Comparison of ENCODE assay signal across 8 mouse cellular contexts in the genomic region with DNA sequence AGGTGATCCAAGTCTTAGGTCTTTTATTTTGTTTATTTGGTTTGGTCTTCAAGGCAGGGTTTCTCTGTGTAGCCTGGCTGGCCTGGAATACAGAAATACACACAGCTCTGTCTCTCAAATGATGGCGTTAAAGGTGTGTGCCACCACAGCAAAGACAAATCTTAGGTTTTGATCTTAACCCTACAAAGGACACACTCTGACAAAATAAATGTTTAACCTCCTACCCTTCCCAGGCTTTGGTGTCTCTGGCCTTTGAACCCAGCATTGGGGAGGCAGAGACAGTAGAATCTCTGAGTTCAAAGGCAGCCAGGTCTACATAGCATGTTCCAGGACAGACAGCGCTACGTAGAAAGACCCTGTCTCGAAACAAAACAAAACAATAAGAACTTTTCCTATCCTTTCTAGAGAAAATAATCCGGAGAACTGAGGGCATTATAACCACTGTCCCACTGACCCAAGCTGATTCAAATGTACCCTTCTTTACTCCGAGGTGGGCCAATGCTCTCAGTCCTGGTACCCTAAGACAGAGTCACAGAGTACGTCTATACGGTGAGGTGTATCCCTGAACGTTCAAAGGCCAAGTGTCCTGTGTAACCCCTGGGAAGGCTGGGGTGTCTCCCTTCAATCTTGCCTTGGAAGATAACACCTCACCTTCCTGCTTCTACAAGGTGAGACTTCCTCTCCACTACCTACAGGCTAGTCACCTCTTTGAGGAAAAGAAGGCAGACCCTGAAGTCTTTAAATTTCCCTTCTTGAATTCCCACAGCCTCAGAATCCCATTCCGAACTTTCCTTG. TPM values are rescaled to one million over a fixed set of nuclear protein-coding genes. Genes with fewer than 3 reads are reported as not detected.
DNase-seq lines count a peak whose midpoint lies in the region; ATAC-seq and TF ChIP-seq lines count a peak whose summit lies in the region.

No protein-coding gene starts in this region.

- no peak for TF ChIP-seq POLR2A in cortical plate, adult 2 months (IDR thresholded peaks at IDR 0.05; ENCODE audit: extremely low read depth, insufficient read depth, low read length)

- H3K4me2 ChIP-seq in hindbrain, embryonic 14.5 days (replicated peaks), result peak overlapping the region; percentile 75
- H3K4me2 ChIP-seq in midbrain, embryonic 14.5 days (ENCODE audit: low read length), result peak overlapping the region; percentile 65

- no peaks in the 10 kb centered on the region for H3K9me3 ChIP-seq in hindbrain, embryonic 14.5 days (ENCODE audit: control insufficient read depth, low read length)
- H3K9me3 ChIP-seq in midbrain, embryonic 14.5 days (ENCODE audit: control insufficient read depth, low read length), result no peaks in the 10 kb centered on the region

- H3K9ac ChIP-seq in hindbrain, embryonic 14.5 days, result peak overlapping the region; percentile 91
- H3K9ac ChIP-seq in midbrain, embryonic 14.5 days (replicated peaks; ENCODE audit: low read length), result peak overlapping the region; percentile 91

- peak; percentile 66 for DNase-seq in kidney, adult 9 months
- DNase-seq in kidney, postnatal 10 days, result no peak
- DNase-seq in hindbrain, embryonic 14.5 days (ENCODE audit: low spot score), result no peak
- DNase-seq in midbrain, embryonic 14.5 days, result no peak
- DNase-seq in natural killer cell, adult 2 months (ENCODE audit: low spot score in 2 of 2), result no peak
- DNase-seq in left cerebral cortex, adult 18-20 months (ENCODE audit: low spot score in 2 of 2), result no peak
- no peak for DNase-seq in right cerebral cortex, postnatal 14 days

- no peak for TF ChIP-seq CTCF in cortical plate, adult 2 months (IDR thresholded peaks at IDR 0.05; ENCODE audit: extremely low read depth, insufficient read depth, low read length)

- peaks cover 9% of the 10 kb centered on the region for H3K4me1 ChIP-seq in cortical plate, adult 2 months (ENCODE audit: control insufficient read depth, insufficient read depth, low read length)
- H3K4me1 ChIP-seq in hindbrain, embryonic 14.5 days (replicated peaks; ENCODE audit: control insufficient read depth, insufficient read depth, low read length), result peaks cover 32% of the 10 kb centered on the region
- H3K4me1 ChIP-seq in midbrain, embryonic 14.5 days (ENCODE audit: control insufficient read depth, insufficient read depth, low read length), result peaks cover 23% of the 10 kb centered on the region

- H3K36me3 ChIP-seq in hindbrain, embryonic 14.5 days (replicated peaks; ENCODE audit: control insufficient read depth, insufficient read depth), result no peaks in the 10 kb centered on the region
- H3K36me3 ChIP-seq in midbrain, embryonic 14.5 days (ENCODE audit: control insufficient read depth, insufficient read depth, low read length), result no peaks in the 10 kb centered on the region

- 85% methylated on average over 10 of the region's 10 CpGs for WGBS in hindbrain, embryonic 14.5 days
- 85% methylated on average over 10 of the region's 10 CpGs for WGBS in midbrain, embryonic 14.5 days

- no peak for ATAC-seq in hindbrain, embryonic 14.5 days (ENCODE audit: low FRiP score)
- no peak for ATAC-seq in midbrain, embryonic 14.5 days (ENCODE audit: low FRiP score, low TSS enrichment)

- H3K27me3 ChIP-seq in hindbrain, embryonic 14.5 days (ENCODE audit: control insufficient read depth, insufficient read depth, low read length), result no peaks in the 10 kb centered on the region
- no peaks in the 10 kb centered on the region for H3K27me3 ChIP-seq in midbrain, embryonic 14.5 days (ENCODE audit: control insufficient read depth, insufficient read depth, low read length)

- H3K4me3 ChIP-seq in cortical plate, adult 2 months (ENCODE audit: insufficient read depth, low read length), result peak overlapping the region; percentile 51
- peak overlapping the region; percentile 86 for H3K4me3 ChIP-seq in hindbrain, embryonic 14.5 days (replicated peaks; ENCODE audit: low read length)
- H3K4me3 ChIP-seq in midbrain, embryonic 14.5 days (replicated peaks; ENCODE audit: low read depth, low read length), result peak overlapping the region; percentile 79

- no peak overlapping the region for H3K27ac ChIP-seq in cortical plate, adult 2 months (ENCODE audit: insufficient read depth, low read length)
- no peak overlapping the region for H3K27ac ChIP-seq in hindbrain, embryonic 14.5 days
- no peak overlapping the region for H3K27ac ChIP-seq in midbrain, embryonic 14.5 days (replicated peaks; ENCODE audit: low read depth, low read length)

RNA-seq across cellular contexts. Expression of a gene that starts 1.2 kb away (rescaled TPM):
- 46.6 and 48.5 TPM in 2 replicates for polyA plus RNA-seq in cortical plate, adult 2 months (2012; rRNA removed)
- polyA plus RNA-seq in hindbrain, embryonic 14.5 days (2014; fragmentation: Nextera tagmentation; extraction: Ambion mirVana), result 21.3 and 24.6 TPM in 2 replicates
- 15.0 and 15.7 TPM in 2 replicates for polyA plus RNA-seq in midbrain, embryonic 14.5 days (2014; fragmentation: Nextera tagmentation; extraction: Ambion mirVana)
- 10 to 100 TPM; 81.7 to 82.1 TPM for total RNA-seq in left cerebral cortex, adult 18-20 months (2021)

RNA-seq across cellular contexts. Expression of a gene that starts 40.0 kb away (rescaled TPM):
- polyA plus RNA-seq in cortical plate, adult 2 months (2012; rRNA removed), result 163 and 164 TPM in 2 replicates
- polyA plus RNA-seq in hindbrain, embryonic 14.5 days (2014; fragmentation: Nextera tagmentation; extraction: Ambion mirVana), result 27.8 and 30.4 TPM in 2 replicates
- 15.6 and 24.0 TPM in 2 replicates for polyA plus RNA-seq in midbrain, embryonic 14.5 days (2014; fragmentation: Nextera tagmentation; extraction: Ambion mirVana)
- total RNA-seq in left cerebral cortex, adult 18-20 months (2021), result 100 to 1,000 TPM; 163 to 164 TPM

RNA-seq across cellular contexts. Expression of a gene that starts 50.4 kb away (rescaled TPM):
- polyA plus RNA-seq in cortical plate, adult 2 months (2012; rRNA removed), result not detected in 2 replicates
- polyA plus RNA-seq in hindbrain, embryonic 14.5 days (2014; fragmentation: Nextera tagmentation; extraction: Ambion mirVana), result not detected in 2 replicates
- polyA plus RNA-seq in midbrain, embryonic 14.5 days (2014; fragmentation: Nextera tagmentation; extraction: Ambion mirVana), result not detected in 2 replicates
- not detected for total RNA-seq in left cerebral cortex, adult 18-20 months (2021)

RNA-seq across cellular contexts. Expression of a gene that starts 58.5 kb away (rescaled TPM):
- polyA plus RNA-seq in cortical plate, adult 2 months (2012; rRNA removed), result 66.9 and 79.9 TPM in 2 replicates
- 58.8 and 62.9 TPM in 2 replicates for polyA plus RNA-seq in hindbrain, embryonic 14.5 days (2014; fragmentation: Nextera tagmentation; extraction: Ambion mirVana)
- 54.0 and 55.9 TPM in 2 replicates for polyA plus RNA-seq in midbrain, embryonic 14.5 days (2014; fragmentation: Nextera tagmentation; extraction: Ambion mirVana)
- 10 to 100 TPM; 54.8 to 55.3 TPM for total RNA-seq in left cerebral cortex, adult 18-20 months (2021)
